In genomic region chr16:6813871-6814270, GRCm38 (mm10) we compare ENCODE assay signal across 28 mouse cellular contexts.
A peak's percentile ranks its signal among the peaks of the same experiment; 100 is the strongest.
DNase-seq lines count a peak whose midpoint lies in the region; ATAC-seq and TF ChIP-seq lines count a peak whose summit lies in the region.
"Had no signal": no experiment of that assay in that cellular context is flagged by ENCODE, and none has a peak within 500 bp of the region (broad histone marks: within the 10 kb centered on the region; RNA-seq: fewer than 3 reads in every experiment).

No protein-coding gene starts in this region.

- H3K4me1 ChIP-seq in forebrain, embryonic 15.5 days, result peaks cover 19% of the 10 kb centered on the region
- no peaks in the 10 kb centered on the region for H3K4me1 ChIP-seq in forebrain, embryonic 11.5 days (replicated peaks; ENCODE audit: control insufficient read depth, insufficient read depth, low read length)
- H3K4me1 ChIP-seq in hindbrain, embryonic 14.5 days (replicated peaks; ENCODE audit: control insufficient read depth, insufficient read depth, low read length), result peaks cover 10% of the 10 kb centered on the region; the same call in 1 of the 2 replicates
- no peaks in the 10 kb centered on the region for H3K4me1 ChIP-seq in hindbrain, postnatal 0 days (ENCODE audit: insufficient read depth, low read length)
- H3K4me1 ChIP-seq: embryonic facial prominence, embryonic 12.5 days; embryonic facial prominence, embryonic 15.5 days; heart, embryonic 12.5 days; heart, embryonic 15.5 days had no signal

- 50% methylated on average over 3 of the region's 3 CpGs for WGBS in forebrain, embryonic 15.5 days
- 85% methylated on average over 3 of the region's 3 CpGs for WGBS in forebrain, embryonic 11.5 days
- 61% methylated on average over 3 of the region's 3 CpGs for WGBS in hindbrain, embryonic 14.5 days
- WGBS in hindbrain, postnatal 0 days, result 61% methylated on average over 3 of the region's 3 CpGs

- no peak overlapping the region for H3K4me2 ChIP-seq in forebrain, embryonic 15.5 days (replicated peaks)
- H3K4me2 ChIP-seq in forebrain, embryonic 11.5 days (ENCODE audit: low read depth, low read length, severe bottlenecking), result no peak overlapping the region
- H3K4me2 ChIP-seq in hindbrain, embryonic 14.5 days (replicated peaks), result no peak overlapping the region
- no peak overlapping the region for H3K4me2 ChIP-seq in hindbrain, postnatal 0 days (ENCODE audit: low read depth, low read length)
- H3K4me2 ChIP-seq: embryonic facial prominence, embryonic 12.5 days; embryonic facial prominence, embryonic 15.5 days; heart, embryonic 12.5 days; heart, embryonic 15.5 days had no signal

- 0 out of 2 replicates have a peak, but pooled peaks have one; percentile 19 for ATAC-seq in forebrain, embryonic 15.5 days (replicated peaks)
- ATAC-seq in forebrain, embryonic 11.5 days (replicated peaks; ENCODE audit: low FRiP score), result no peak
- ATAC-seq in hindbrain, embryonic 14.5 days (ENCODE audit: low FRiP score), result no peak
- ATAC-seq in hindbrain, postnatal 0 days, result no peak
- ATAC-seq: forebrain, postnatal 0 days; intestine, postnatal 0 days; Patski had no signal

- no peak overlapping the region for H3K27ac ChIP-seq in forebrain, embryonic 15.5 days (replicated peaks)
- H3K27ac ChIP-seq in forebrain, embryonic 11.5 days (ENCODE audit: low read depth, low read length), result no peak overlapping the region
- peak overlapping the region; percentile 52 for H3K27ac ChIP-seq in hindbrain, embryonic 14.5 days
- no peak overlapping the region for H3K27ac ChIP-seq in hindbrain, postnatal 0 days
- H3K27ac ChIP-seq: embryonic facial prominence, embryonic 12.5 days; embryonic facial prominence, embryonic 15.5 days; gastrocnemius, adult 2 months; heart, embryonic 15.5 days had no signal

- TF ChIP-seq CTCF in hindbrain, postnatal 0 days (IDR thresholded peaks at IDR 0.05; ENCODE audit: low read depth), result no peak

- no peak for DNase-seq in forebrain, embryonic 11.5 days (ENCODE audit: low spot score)
- no peak for DNase-seq in hindbrain, embryonic 14.5 days (ENCODE audit: low spot score)
- no peak for DNase-seq in hindbrain, postnatal 0 days (ENCODE audit: low spot score)
- peak; percentile 12 for DNase-seq in right cerebral cortex, adult 18-20 months
- no peak for DNase-seq in right cerebral cortex, adult 2 months (ENCODE audit: low spot score in 2 of 2)
- no peak for DNase-seq in kidney, postnatal 4 days
- DNase-seq: adrenal gland, postnatal 10 days; adrenal gland, postnatal 36 days; B cell, adult 2 months; cerebellum, adult 11 months; cerebellum, adult 2 months; cerebellum, adult 9-11 months; cerebellum, postnatal 25 days; forebrain, postnatal 0 days; gastrocnemius, adult 2 months; gastrocnemius, postnatal 14 days; heart, adult 18-20 months; heart, postnatal 10 days; heart, postnatal 36 days had no signal

- no peak overlapping the region for H3K4me3 ChIP-seq in forebrain, embryonic 15.5 days
- no peak overlapping the region for H3K4me3 ChIP-seq in forebrain, embryonic 11.5 days (ENCODE audit: low read depth, low read length)
- no peak overlapping the region for H3K4me3 ChIP-seq in hindbrain, embryonic 14.5 days (replicated peaks; ENCODE audit: low read length)
- H3K4me3 ChIP-seq in hindbrain, postnatal 0 days (ENCODE audit: low read length), result no peak overlapping the region
- H3K4me3 ChIP-seq: embryonic facial prominence, embryonic 12.5 days; embryonic facial prominence, embryonic 15.5 days; gastrocnemius, adult 2 months; heart, embryonic 12.5 days; heart, embryonic 15.5 days had no signal

- no peaks in the 10 kb centered on the region for H3K27me3 ChIP-seq in forebrain, embryonic 15.5 days
- H3K27me3 ChIP-seq in forebrain, embryonic 11.5 days (ENCODE audit: control insufficient read depth, insufficient read depth, low read length), result no peaks in the 10 kb centered on the region
- no peaks in the 10 kb centered on the region for H3K27me3 ChIP-seq in hindbrain, embryonic 14.5 days (ENCODE audit: control insufficient read depth, insufficient read depth, low read length)
- no peaks in the 10 kb centered on the region for H3K27me3 ChIP-seq in hindbrain, postnatal 0 days (ENCODE audit: insufficient read depth, low read length)
- H3K27me3 ChIP-seq: CH12.LX; embryonic facial prominence, embryonic 12.5 days; embryonic facial prominence, embryonic 15.5 days; heart, embryonic 12.5 days; heart, embryonic 15.5 days; Patski had no signal

- no peaks in the 10 kb centered on the region for H3K9me3 ChIP-seq in forebrain, embryonic 15.5 days
- no peaks in the 10 kb centered on the region for H3K9me3 ChIP-seq in forebrain, embryonic 11.5 days (ENCODE audit: control insufficient read depth, low read length)
- no peaks in the 10 kb centered on the region for H3K9me3 ChIP-seq in hindbrain, embryonic 14.5 days (ENCODE audit: control insufficient read depth, low read length)
- no peaks in the 10 kb centered on the region for H3K9me3 ChIP-seq in hindbrain, postnatal 0 days (ENCODE audit: low read length)
- H3K9me3 ChIP-seq: embryonic facial prominence, embryonic 12.5 days; embryonic facial prominence, embryonic 15.5 days; heart, embryonic 12.5 days; heart, embryonic 15.5 days had no signal

- H3K36me3 ChIP-seq in forebrain, embryonic 15.5 days, result no peaks in the 10 kb centered on the region
- no peaks in the 10 kb centered on the region for H3K36me3 ChIP-seq in forebrain, embryonic 11.5 days (ENCODE audit: control insufficient read depth, insufficient read depth, low read length)
- no peaks in the 10 kb centered on the region for H3K36me3 ChIP-seq in hindbrain, embryonic 14.5 days (replicated peaks; ENCODE audit: control insufficient read depth, insufficient read depth)
- no peaks in the 10 kb centered on the region for H3K36me3 ChIP-seq in hindbrain, postnatal 0 days (ENCODE audit: insufficient read depth, low read length)
- H3K36me3 ChIP-seq: embryonic facial prominence, embryonic 12.5 days; embryonic facial prominence, embryonic 15.5 days; G1E; heart, embryonic 12.5 days; heart, embryonic 15.5 days had no signal

- H3K9ac ChIP-seq in forebrain, embryonic 15.5 days (replicated peaks), result no peak overlapping the region
- H3K9ac ChIP-seq in forebrain, embryonic 11.5 days (ENCODE audit: low read length), result no peak overlapping the region
- no peak overlapping the region for H3K9ac ChIP-seq in hindbrain, embryonic 14.5 days
- no peak overlapping the region for H3K9ac ChIP-seq in hindbrain, postnatal 0 days (replicated peaks; ENCODE audit: low read length)
- H3K9ac ChIP-seq: embryonic facial prominence, embryonic 12.5 days; embryonic facial prominence, embryonic 15.5 days; forebrain, postnatal 0 days; heart, embryonic 12.5 days; heart, embryonic 15.5 days had no signal
